Mouse (Mus musculus): ENCODE results near the gene Ap2s1.

Gene Ap2s1

GRCm38 (mm10) chr7:16755362-16756017, 17.3 kb downstream of the Ap2s1 start:
- no peak for DNase-seq (ENCODE audit: low spot score)

- no peak for DNase-seq (ENCODE audit: low spot score)
Observed at GRCm38 (mm10) chr7:16758872-16759574, 20.8 kb downstream of the Ap2s1 start.

- DNase-seq (ENCODE audit: low spot score), result peak; percentile 53
Observed at GRCm38 (mm10) chr7:16760292-16760691, 22.1 kb downstream of the Ap2s1 start.

GRCm38 (mm10) chr7:16761005-16761481, 22.8 kb downstream of the Ap2s1 start:
- peak; percentile 81 for DNase-seq (ENCODE audit: low spot score)

GRCm38 (mm10) chr7:16761630-16762029, 23.4 kb downstream of the Ap2s1 start:
- DNase-seq (ENCODE audit: low spot score), result no peak

- DNase-seq (ENCODE audit: low spot score), result no peak
Observed at GRCm38 (mm10) chr7:16763463-16764218, 25.4 kb downstream of the Ap2s1 start.

- no peak for DNase-seq (ENCODE audit: low spot score)
Observed at GRCm38 (mm10) chr7:16766443-16766842, 28.2 kb downstream of the Ap2s1 start.

- DNase-seq (ENCODE audit: low spot score), result no peak
Observed at GRCm38 (mm10) chr7:16775888-16776287, 37.7 kb downstream of the Ap2s1 start.

- DNase-seq (ENCODE audit: low spot score), result peak; percentile 61
Observed at GRCm38 (mm10) chr7:16780076-16780475, 41.9 kb downstream of the Ap2s1 start.

- DNase-seq (ENCODE audit: low spot score), result peak; percentile 91
Observed at GRCm38 (mm10) chr7:16780825-16781554, 42.8 kb downstream of the Ap2s1 start, which contains the start of gene Slc1a5. Slc1a5 (plus strand) TSS chr7:16781340.

- no peak for DNase-seq (ENCODE audit: low spot score)
Observed at GRCm38 (mm10) chr7:16781555-16781815, 43.3 kb downstream of the Ap2s1 start.

- DNase-seq (ENCODE audit: low spot score), result no peak
Observed at GRCm38 (mm10) chr7:16781816-16782554, 43.8 kb downstream of the Ap2s1 start.

GRCm38 (mm10) chr7:16782555-16783125, 44.4 kb downstream of the Ap2s1 start:
- DNase-seq (ENCODE audit: low spot score), result no peak

- DNase-seq (ENCODE audit: low spot score), result no peak
Observed at GRCm38 (mm10) chr7:16783224-16783688, 45.0 kb downstream of the Ap2s1 start.

- DNase-seq (ENCODE audit: low spot score), result peak; percentile 48
Observed at GRCm38 (mm10) chr7:16783758-16784415, 45.7 kb downstream of the Ap2s1 start.

- no peak for DNase-seq (ENCODE audit: low spot score)
Observed at GRCm38 (mm10) chr7:16784498-16784976, 46.3 kb downstream of the Ap2s1 start.

- DNase-seq (ENCODE audit: low spot score), result no peak
Observed at GRCm38 (mm10) chr7:16785541-16786083, 47.4 kb downstream of the Ap2s1 start.

GRCm38 (mm10) chr7:16792316-16792715, 54.1 kb downstream of the Ap2s1 start:
- DNase-seq (ENCODE audit: low spot score), result no peak

- peak; percentile 62 for DNase-seq (ENCODE audit: low spot score)
Observed at GRCm38 (mm10) chr7:16793010-16793725, 55.0 kb downstream of the Ap2s1 start.
